Mouse (Mus musculus) embryonic fibroblast, embryonic 13.5 days (primary cell): ENCODE measurements around the gene Olfr652. TPM values are rescaled to one million over a fixed set of nuclear protein-coding genes. Genes with fewer than 3 reads are reported as not detected.
A peak's percentile ranks its signal among the peaks of the same experiment; 100 is the strongest.

Experiments
- H3K27ac ChIP-seq: 2 replicates; pipeline ENCODE4 v1.5.1; 2012; ENCODE audit warnings: low read length, control low read depth, inconsistent platforms; ENCODE audit not compliant: insufficient read depth
- H3K4me1 ChIP-seq: 2 replicates; pipeline ENCODE4 v1.6.1; 2011; ENCODE audit warnings: low read length; ENCODE audit not compliant: control insufficient read depth, insufficient read depth
- H3K4me3 ChIP-seq: 2 replicates; pipeline ENCODE4 v1.5.1; 2011; ENCODE audit warnings: mild to moderate bottlenecking, control low read depth, low read length; ENCODE audit not compliant: insufficient read depth
- CTCF ChIP-seq: IDR thresholded peaks from 2 replicates; pipeline ENCODE4 v1.5.1; 2011; ENCODE audit warnings: mild to moderate bottlenecking, control low read depth, low read length, moderate library complexity, borderline replicate concordance; ENCODE audit not compliant: insufficient read depth
- POLR2A ChIP-seq: IDR thresholded peaks from 2 replicates; pipeline ENCODE4 v1.6.1; 2011; ENCODE audit warnings: low read depth, mild to moderate bottlenecking, control low read depth, low read length, moderate library complexity
- polyA plus RNA-seq: library from polyadenylated mRNA; stranded (reverse); fragments of >200 nt; gene quantifications from 2 replicates; pipeline ENCODE4 v1.2.4, GENCODE M21; 2011; ENCODE audit warnings: low read depth; ENCODE audit not compliant: missing spikeins, insufficient read length

Olfr652 gene
- polyA plus RNA-seq: not detected in 2 replicates

DNA sequence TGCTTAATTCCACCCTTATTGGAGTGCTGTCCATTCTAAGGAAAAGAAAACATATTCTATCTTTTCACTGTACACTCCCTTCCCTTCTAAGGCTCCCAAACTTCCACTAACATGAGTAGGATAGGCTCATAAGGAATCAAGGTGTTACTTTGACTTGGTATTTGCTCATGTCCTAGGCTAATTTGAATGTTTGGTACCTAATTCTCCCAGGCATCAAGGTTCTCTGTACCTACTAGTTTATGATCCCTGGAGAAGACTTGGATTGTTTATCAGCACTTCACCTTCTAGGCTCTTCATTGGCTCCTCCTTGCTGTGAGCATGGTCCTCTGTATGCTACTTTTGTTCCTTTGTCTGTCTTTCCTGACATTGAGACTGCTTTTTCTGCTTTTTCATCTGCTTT is at the start of gene Olfr652:
Olfr652 (plus strand) TSS at position 301 of the 400 bp plus-strand sequence.
- no peaks in the 10 kb centered on the region for H3K4me1 ChIP-seq
- no peak within 1 kb of the TSS for H3K27ac ChIP-seq
- TF ChIP-seq POLR2A: no peak
- no peak for TF ChIP-seq CTCF
- H3K4me3 ChIP-seq: no peak within 1 kb of the TSS

DNA sequence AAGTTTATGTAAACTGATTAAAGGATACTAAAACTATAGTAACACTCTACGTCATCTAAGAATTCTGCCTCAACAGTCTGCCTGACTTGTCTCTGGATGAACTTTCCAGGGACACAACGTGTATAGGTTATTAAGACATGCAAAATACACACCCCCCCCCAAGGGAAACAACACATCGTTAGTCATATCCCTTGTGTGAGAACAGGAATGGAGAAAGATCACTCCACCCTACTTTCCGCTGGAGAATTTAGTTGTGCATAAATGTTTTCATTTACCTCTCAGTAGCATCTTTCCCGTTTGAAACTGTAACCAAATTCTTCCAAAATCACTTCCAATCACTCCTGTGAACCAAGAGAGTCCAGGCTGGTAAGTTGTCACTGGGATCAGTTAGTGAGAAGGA is 10.9 kb upstream of the Olfr652 start, which contains the start of gene Olfr651:
Olfr651 (plus strand) TSS at position 301 of the 400 bp plus-strand sequence.
- Histone ChIP-seq H3K27ac (no peak within 1 kb of the TSS), H3K4me1 (no peaks in the 10 kb centered on the region), H3K4me3 (no peak within 1 kb of the TSS)
- TF ChIP-seq CTCF (no peak), POLR2A (no peak)

DNA sequence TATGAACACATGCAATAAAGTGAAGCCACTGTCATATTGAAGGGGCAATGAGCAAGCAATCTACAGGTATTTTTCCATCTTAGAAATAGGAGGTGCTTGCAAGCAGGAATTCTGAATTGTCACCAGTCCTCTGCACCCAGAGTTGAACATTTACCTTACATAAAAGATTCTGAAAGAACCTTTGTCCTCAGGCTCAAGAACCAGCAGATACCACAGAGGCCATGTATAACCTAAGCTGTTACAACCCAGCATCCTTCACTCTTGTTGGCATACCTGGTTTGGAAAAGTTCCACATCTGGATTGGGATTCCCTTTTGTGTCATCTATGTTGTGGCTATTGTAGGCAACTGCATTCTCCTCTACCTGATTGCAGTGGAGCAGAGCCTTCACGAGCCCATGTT is 8.0 kb upstream of the Olfr652 start:
- Histone ChIP-seq H3K27ac (no peak overlapping the region), H3K4me3 (no peak overlapping the region), H3K4me1 (no peaks in the 10 kb centered on the region)
- TF ChIP-seq CTCF (no peak), POLR2A (no peak)

DNA sequence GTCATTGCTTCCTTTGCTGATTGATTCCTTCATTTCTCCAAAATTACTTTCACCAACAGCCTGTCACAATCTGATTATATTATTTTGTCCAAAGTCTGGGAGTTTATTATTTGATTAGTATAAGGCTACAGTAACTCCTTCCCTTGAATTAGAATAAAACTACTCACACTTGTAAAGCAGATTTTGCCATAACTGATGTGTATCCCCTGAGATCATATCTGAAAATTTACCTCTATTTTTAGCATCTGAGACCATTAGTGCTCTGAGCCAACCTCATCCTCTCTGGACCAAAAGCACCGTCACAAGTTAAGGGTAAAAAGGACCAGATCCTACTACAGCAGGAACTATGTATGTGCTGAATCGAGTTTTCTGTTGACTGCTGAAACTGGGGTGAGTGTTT is 16.3 kb downstream of the Olfr652 start, which contains the start of gene Olfr653:
Olfr653 (plus strand) TSS at position 301 of the 400 bp plus-strand sequence.
- H3K4me1 ChIP-seq: no peaks in the 10 kb centered on the region
- H3K4me3 ChIP-seq: no peak within 1 kb of the TSS
- H3K27ac ChIP-seq: no peak within 1 kb of the TSS
- TF ChIP-seq POLR2A (no peak), CTCF (no peak)

DNA sequence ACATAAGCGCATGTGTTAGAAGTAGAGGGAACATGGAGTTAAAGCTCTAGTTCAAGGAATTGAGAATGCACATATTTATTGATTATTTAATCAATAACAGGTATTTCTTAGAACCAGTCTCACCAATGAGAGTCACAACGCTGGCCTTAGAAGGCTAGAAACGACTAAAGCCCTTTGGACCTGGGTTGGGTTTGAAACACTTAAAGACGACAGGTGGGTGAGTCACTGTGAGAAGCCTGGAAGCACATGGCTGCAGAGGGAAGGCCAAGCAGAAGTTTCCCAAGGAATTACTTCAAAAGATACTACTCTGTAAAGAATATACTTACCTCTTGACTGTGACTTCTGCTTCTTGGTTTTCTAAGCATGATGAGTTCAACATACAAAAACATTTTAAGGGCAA is 20.1 kb downstream of the Olfr652 start:
- Histone ChIP-seq H3K27ac (no peak overlapping the region), H3K4me1 (no peaks in the 10 kb centered on the region), H3K4me3 (no peak overlapping the region)
- TF ChIP-seq CTCF (no peak), POLR2A (no peak)

DNA sequence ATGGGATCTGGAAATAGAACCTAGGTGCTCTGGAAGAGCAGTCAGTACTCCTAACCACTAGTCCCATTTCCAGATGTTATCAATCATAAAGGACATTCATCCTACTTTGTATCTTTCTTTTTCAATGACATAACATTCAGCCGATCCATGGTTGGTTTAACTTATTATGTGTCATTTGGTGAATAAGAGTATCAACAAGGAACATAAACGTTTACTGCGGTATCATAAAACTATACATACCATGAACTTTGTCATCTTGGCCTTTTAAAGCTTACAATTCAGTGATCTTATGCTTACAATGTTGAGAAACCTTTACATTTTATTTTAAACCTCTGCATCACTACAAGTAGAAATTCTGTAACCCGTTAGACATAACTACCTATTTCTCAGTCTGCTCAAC is 20.7 kb downstream of the Olfr652 start:
- no peaks in the 10 kb centered on the region for H3K4me1 ChIP-seq
- no peak for TF ChIP-seq CTCF
- no peak for TF ChIP-seq POLR2A
- no peak overlapping the region for H3K4me3 ChIP-seq
- H3K27ac ChIP-seq: no peak overlapping the region

DNA sequence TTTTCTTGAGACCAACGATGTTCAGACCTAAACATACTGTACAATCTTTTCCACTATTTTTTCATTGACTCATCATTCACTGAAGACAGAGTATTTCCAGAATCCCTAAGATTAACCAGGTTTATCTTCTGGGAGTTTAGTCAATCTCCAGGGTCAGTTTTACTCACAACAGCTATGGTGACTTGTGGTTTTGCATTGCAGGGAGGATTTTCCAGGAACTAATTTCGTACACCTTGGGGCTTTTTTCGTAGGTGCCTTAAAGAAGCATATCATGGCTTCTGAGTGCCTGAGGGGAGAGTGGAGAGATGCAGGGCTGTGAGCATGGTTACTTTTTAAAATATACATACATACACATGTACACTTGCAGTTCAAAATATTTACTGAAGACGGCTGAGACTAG is 26.0 kb downstream of the Olfr652 start, which contains the start of gene Olfr654:
Olfr654 (plus strand) TSS at position 301 of the 400 bp plus-strand sequence.
- TF ChIP-seq POLR2A (no peak), CTCF (no peak)
- no peak within 1 kb of the TSS for H3K4me3 ChIP-seq
- H3K27ac ChIP-seq: no peak within 1 kb of the TSS
- no peaks in the 10 kb centered on the region for H3K4me1 ChIP-seq

DNA sequence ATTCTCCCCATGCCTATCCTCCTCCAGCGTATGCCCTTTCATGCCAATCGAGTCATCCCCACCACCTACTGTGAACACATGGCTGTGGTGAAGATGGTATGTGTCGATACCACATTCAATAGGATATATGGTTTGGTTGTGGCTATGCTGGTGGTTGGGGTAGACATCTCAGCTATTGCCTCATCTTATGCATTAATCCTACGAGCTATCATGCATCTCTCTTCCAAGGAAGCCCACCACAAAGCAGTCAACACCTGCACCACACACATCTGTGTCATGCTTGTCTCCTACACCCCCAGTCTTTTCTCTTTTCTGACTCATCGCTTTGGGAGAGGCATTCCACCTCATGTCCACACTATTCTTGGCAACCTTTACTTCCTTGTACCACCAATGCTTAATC is 27.6 kb downstream of the Olfr652 start:
- Histone ChIP-seq H3K27ac (no peak overlapping the region), H3K4me3 (no peak overlapping the region), H3K4me1 (no peaks in the 10 kb centered on the region)
- TF ChIP-seq POLR2A: no peak
- no peak for TF ChIP-seq CTCF

DNA sequence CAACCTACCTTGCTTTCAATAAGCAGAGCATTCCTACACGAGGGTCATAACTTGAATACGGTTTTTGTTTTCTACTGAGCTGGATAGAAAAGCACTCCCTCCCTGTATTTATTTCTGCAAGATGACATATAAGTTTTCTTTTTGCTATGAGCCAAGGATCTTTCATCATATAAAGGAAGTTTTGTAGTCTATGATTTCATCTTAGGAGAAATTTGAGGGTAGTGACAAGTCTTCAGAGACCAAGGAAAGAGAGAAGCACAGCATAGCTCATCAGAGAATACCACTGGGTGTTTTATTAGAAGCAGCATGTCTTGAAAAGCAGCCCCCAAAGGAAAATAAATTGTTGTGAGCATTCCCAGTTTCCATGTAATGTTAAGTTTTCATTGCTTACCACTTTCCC is 41.0 kb downstream of the Olfr652 start, which contains the start of gene Olfr655:
Olfr655 (minus strand) TSS at position 101 of the 400 bp plus-strand sequence.
- TF ChIP-seq POLR2A (no peak), CTCF (no peak)
- Histone ChIP-seq H3K27ac (no peak within 1 kb of the TSS), H3K4me1 (no peaks in the 10 kb centered on the region), H3K4me3 (no peak within 1 kb of the TSS)

GRCm38 (mm10) chr7:104603173-104603572 is 42.5 kb downstream of the Olfr652 start:
- Histone ChIP-seq H3K4me3 (no peak overlapping the region), H3K4me1 (no peaks in the 10 kb centered on the region), H3K27ac (no peak overlapping the region)
- TF ChIP-seq POLR2A (no peak), CTCF (peak; percentile 74; the same call in 1 of the 2 replicates)

DNA sequence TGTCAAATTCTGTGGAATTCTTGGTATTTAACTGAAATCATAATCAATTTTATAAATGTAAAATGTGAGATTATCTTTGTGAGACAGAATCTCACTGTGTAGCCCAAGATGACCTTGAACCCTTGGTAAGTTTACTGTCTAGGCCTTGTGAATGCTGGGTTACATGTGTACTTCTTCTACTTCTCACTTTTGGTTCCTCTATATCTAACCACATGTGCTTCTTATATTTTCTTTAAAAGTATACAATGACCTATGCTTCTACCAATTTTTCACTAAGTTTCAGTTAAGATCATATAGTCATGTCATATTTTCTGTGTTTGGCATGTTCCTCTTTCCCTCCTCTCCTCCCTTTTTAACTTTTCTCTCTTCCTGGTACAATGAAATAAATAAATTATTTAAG is 44.0 kb downstream of the Olfr652 start:
- H3K27ac ChIP-seq: no peak overlapping the region
- H3K4me3 ChIP-seq: no peak overlapping the region
- H3K4me1 ChIP-seq: no peaks in the 10 kb centered on the region
- TF ChIP-seq CTCF (no peak), POLR2A (no peak)
